Mouse (Mus musculus): Measurements from ENCODE around the gene E2f4. TPM values are rescaled to one million over a fixed set of nuclear protein-coding genes. Genes with fewer than 3 reads are reported as not detected.
A peak's percentile ranks its signal among the peaks of the same experiment; 100 is the strongest.

The E2f4 gene
- total and polyA plus RNA-seq, 3 experiments, result 97.9 to 313 (median 98.5) TPM

DNA sequence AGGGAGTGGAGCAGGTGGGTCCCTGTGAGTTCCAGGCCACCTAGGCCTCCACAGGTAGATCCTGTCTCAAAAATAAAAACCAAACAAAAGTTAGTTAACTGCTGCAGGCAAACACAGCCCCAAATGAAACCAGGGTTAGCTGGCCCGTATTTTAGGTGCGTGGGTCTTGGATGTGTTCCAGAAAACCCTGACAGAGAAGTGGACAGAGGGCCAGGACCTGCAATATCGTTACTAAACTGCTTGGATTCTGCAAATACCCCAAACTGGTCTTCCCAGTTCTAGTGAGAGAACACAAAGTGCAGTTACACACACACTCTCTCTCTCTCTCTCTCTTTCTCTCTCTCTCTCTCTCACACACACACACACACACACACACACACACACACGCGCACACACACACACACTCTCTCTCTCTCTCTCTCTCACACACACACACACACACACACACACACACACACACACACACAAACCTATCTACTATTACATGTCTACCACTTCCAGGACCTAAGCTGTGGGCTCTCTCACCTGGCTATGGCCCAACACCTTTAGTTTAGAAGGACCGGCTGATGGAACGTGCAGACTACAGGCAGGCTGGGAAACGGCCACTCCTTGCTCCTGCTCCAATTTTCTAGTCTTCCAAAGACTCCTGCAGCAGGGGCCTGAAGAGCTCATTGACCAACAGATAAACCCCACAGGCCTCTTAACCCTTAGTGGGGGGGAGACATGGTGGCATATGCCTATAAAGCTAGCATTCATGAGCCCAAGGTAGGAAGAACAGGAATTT lies 46.5 kb downstream of the E2f4 start:
- TF ChIP-seq SMC3 (IDR thresholded peaks at IDR 0.05; ENCODE audit: low read depth, low read length) (no peak), ETS1 (IDR thresholded peaks at IDR 0.05; ENCODE audit: low read depth, low read length) (no peak), KAT2A (conservative IDR thresholded peaks at IDR 0.05; ENCODE audit: low read depth, low read length) (no peak), GATA1 (IDR thresholded peaks at IDR 0.05; ENCODE audit: low read depth, low read length) (no peak), ZC3H11A (IDR thresholded peaks at IDR 0.05; ENCODE audit: low read depth, low read length) (no peak), MEF2A (IDR thresholded peaks at IDR 0.05; ENCODE audit: extremely low read depth, insufficient replicate concordance, low read depth, low read length, poor library complexity, severe bottlenecking) (no peak), ZMIZ1 (IDR thresholded peaks at IDR 0.05; ENCODE audit: low read depth, low read length) (no peak), ZNF384 (IDR thresholded peaks at IDR 0.05; ENCODE audit: low read depth, low read length) (no peak), EP300 (IDR thresholded peaks at IDR 0.05; ENCODE audit: low read depth in 1 of 2, low read length in 2 of 2) (no peak), GABPA (IDR thresholded peaks at IDR 0.05; ENCODE audit: low read depth, low read length) (no peak), MAFK (IDR thresholded peaks at IDR 0.05; ENCODE audit: borderline replicate concordance, low read depth, low read length) (no peak)
- no peak overlapping the region for H3K4me3 ChIP-seq (ENCODE audit: control insufficient read depth in 1 of 2, insufficient read depth in 1 of 2, low read depth in 2 of 2, low read length in 2 of 2)
- peaks cover 18 to 62% of the 10 kb centered on the region in 2 experiments for H3K4me1 ChIP-seq (ENCODE audit: control insufficient read depth in 1 of 2, insufficient read depth in 2 of 2, low read length in 2 of 2)

DNA sequence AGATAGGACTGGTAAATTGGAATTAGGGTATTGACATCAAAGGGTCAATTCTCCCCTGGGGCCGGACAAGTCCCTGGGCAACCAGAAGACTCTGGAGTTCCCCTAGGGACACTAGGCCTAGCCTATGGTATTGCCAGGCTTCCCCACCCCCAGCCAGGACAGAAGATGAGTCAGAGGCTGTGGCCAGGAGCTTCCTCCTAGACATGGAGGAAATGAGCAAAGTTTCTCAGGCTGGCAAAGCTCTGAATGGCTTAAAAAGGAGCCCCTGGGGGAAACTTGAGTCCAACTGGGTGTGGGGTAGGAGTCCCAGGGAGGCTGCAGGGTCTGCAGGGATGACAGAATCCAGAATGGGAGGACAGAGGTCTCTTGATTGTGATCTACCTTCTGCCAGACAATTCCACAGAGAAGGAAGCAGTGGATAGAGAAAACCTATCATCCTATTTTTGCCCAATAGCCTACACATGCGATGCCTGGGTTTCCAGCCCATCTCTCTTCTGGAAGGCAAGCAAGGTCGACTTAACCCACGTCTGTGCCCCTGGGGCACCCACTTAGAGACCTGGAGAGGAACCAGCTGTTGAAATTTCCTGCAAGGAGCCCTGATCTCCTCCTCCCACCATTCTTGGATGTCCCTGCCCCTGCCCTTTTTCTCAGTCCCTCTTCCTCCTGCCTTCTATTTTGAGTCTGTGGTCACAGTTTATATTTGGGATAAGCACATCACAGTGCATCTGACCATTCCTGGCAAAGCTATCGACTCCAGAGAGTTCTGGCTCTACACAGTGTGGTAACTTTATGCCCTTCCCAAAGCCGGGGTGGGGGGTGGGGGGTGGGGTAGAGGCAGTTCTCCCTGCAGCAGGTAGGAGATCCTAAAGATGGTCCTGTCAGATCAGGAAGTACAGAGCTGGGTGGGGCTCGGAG lies 47.9 kb downstream of the E2f4 start:
- peak; percentile 71 for DNase-seq (ENCODE audit: low read depth, low spot score)
- Histone ChIP-seq H3K27me3 (ENCODE audit: control insufficient read depth in 1 of 2, insufficient read depth in 2 of 2, low read length in 2 of 2) (peaks cover 4 to 11% of the 10 kb centered on the region in 2 experiments; a peak in 3 of 4 replicates), H3K9ac (ENCODE audit: control insufficient read depth, low read depth, low read length, poor library complexity, severe bottlenecking) (peak overlapping the region; percentile 17), H3K9me3 (replicated peaks; ENCODE audit: insufficient read depth, low read length) (no peaks in the 10 kb centered on the region), H3K4me1 (ENCODE audit: control insufficient read depth in 1 of 2, insufficient read depth in 2 of 2, low read length in 2 of 2) (peaks cover 15 to 54% of the 10 kb centered on the region in 2 experiments), H3K4me3 (ENCODE audit: control insufficient read depth in 1 of 2, insufficient read depth in 1 of 2, low read depth in 2 of 2, low read length in 2 of 2) (no peak overlapping the region), H3K79me2 (ENCODE audit: control insufficient read depth, insufficient read depth, low read length, poor library complexity) (peaks cover 4% of the 10 kb centered on the region; the same call in 1 of the 2 replicates), H3K36me3 (ENCODE audit: control insufficient read depth in 1 of 2, insufficient read depth in 2 of 2, low read length in 2 of 2) (peaks cover 0 to 35% of the 10 kb centered on the region in 2 experiments; a peak in 2 of 4 replicates), H3K27ac (ENCODE audit: control insufficient read depth, low read depth, low read length) (peak overlapping the region; percentile 57)
- TF ChIP-seq JUND (IDR thresholded peaks at IDR 0.05; ENCODE audit: low read depth, low read length), result peak; percentile 80; the same call in 1 of the 2 replicates
- TF ChIP-seq MYB (IDR thresholded peaks at IDR 0.05; ENCODE audit: low read depth, low read length), result no peak
- peak; percentile 54; the same call in 1 of the 2 replicates for TF ChIP-seq ETS1 (IDR thresholded peaks at IDR 0.05; ENCODE audit: low read depth, low read length)
- no peak for TF ChIP-seq POLR2AphosphoS5 (IDR thresholded peaks at IDR 0.05; ENCODE audit: borderline replicate concordance, low read depth, low read length)
- TF ChIP-seq RCOR1 (IDR thresholded peaks at IDR 0.05; ENCODE audit: low read depth, low read length), result 0 out of 2 replicates have a peak, but pooled peaks have one; percentile 39
- no peak for TF ChIP-seq MYC (IDR thresholded peaks at IDR 0.05; ENCODE audit: low read depth, low read length)
- TF ChIP-seq KAT2A (conservative IDR thresholded peaks at IDR 0.05; ENCODE audit: low read depth, low read length), result no peak
- TF ChIP-seq EP300 (IDR thresholded peaks at IDR 0.05; ENCODE audit: low read depth in 1 of 2, low read length in 2 of 2), result peak; percentile 37 to 55; a peak in 2 of 4 replicates
- no peak for TF ChIP-seq HCFC1 (IDR thresholded peaks at IDR 0.05; ENCODE audit: low read depth, low read length)
- TF ChIP-seq BHLHE40 (IDR thresholded peaks at IDR 0.05; ENCODE audit: borderline replicate concordance, low read depth, low read length), result no peak
- no peak for TF ChIP-seq UBTF (IDR thresholded peaks at IDR 0.05; ENCODE audit: borderline replicate concordance, insufficient read depth, low read depth, low read length)
- TF ChIP-seq MAX (IDR thresholded peaks at IDR 0.05; ENCODE audit: low read length), result no peak
- TF ChIP-seq CHD2 (IDR thresholded peaks at IDR 0.05; ENCODE audit: low read length), result peak; percentile 35

More for the DNA sequence above, 46.5 kb downstream of the E2f4 start:
- H3K9me3 ChIP-seq (replicated peaks; ENCODE audit: insufficient read depth, low read length), result no peaks in the 10 kb centered on the region
- H3K36me3 ChIP-seq (ENCODE audit: control insufficient read depth in 1 of 2, insufficient read depth in 2 of 2, low read length in 2 of 2), result peaks cover 0 to 44% of the 10 kb centered on the region in 2 experiments; a peak in 2 of 4 replicates
- H3K27ac ChIP-seq (ENCODE audit: control insufficient read depth, low read depth, low read length), result peak overlapping the region; percentile 30
- peaks cover 1 to 2% of the 10 kb centered on the region in 2 experiments; a peak in 1 of 4 replicates for H3K27me3 ChIP-seq (ENCODE audit: control insufficient read depth in 1 of 2, insufficient read depth in 2 of 2, low read length in 2 of 2)
- no peak overlapping the region for H3K9ac ChIP-seq (ENCODE audit: control insufficient read depth, low read depth, low read length, poor library complexity, severe bottlenecking)
- peaks cover 4% of the 10 kb centered on the region; the same call in 1 of the 2 replicates for H3K79me2 ChIP-seq (ENCODE audit: control insufficient read depth, insufficient read depth, low read length, poor library complexity)
- DNase-seq (ENCODE audit: low read depth, low spot score), result no peak
